Mouse (Mus musculus): ENCODE measurements around the gene Dnah12.

Gene Dnah12

GRCm38 (mm10) chr14:26724898-26725297 lies 31.8 kb downstream of the Dnah12 start:
- no peak for DNase-seq

DNA sequence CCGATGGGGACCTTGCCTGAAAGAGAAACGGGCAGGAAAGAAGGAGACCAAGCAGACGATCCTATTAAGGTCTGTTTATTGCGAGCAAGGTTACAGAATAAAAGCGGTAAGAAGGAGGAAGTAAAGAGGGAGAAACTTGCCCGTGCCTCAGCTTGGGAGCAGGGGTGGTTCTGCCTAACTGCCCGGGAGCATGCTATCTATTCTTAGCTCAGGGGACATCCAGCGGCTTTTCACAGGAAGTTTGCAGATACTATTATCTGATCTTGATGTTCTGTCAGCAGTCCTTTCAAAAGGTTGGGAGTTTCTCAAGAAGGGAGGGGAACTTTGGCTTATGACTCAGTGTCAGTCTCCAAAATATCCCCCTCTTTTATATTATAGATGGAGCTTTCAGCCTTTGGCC lies 65.5 kb downstream of the Dnah12 start:
- DNase-seq: no peak

DNA sequence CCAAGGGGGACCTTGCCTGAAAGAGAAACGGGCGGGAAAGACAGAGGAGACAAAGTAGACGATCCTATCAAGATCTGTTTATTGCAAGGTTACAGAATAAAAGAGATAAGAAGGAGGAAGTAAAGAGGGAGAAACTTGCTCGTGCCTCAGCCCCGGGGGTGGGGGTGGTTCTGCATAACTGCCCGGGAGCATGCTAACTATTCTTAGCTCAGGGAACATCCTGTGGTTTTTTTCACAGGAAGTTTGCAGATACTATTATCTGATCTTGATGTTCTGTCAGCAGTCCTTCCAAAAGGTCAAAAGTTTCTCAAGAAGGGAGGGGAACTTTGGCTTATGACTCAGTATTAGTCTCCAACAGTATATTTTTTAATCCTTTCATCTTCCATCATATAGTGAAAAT lies 71.8 kb downstream of the Dnah12 start:
- no peak for DNase-seq

DNA sequence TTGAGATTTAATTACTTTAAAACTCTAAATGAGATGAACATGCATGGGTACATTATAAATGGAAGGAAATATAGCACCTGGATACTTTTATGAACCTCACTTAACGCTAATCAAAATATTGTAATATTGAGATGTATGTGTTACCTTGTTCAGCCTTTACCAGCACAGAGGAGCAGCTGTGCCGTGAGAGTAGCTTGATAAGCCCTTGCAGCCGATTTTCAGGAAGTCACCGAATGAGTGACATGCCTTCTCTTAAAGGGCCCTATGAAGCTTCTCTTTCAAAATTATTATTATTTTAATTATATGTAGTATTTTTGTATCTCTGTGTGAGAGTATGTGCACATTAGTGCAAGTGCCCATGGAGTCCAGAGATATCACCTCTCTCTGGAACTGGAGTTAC lies 75.1 kb downstream of the Dnah12 start:
- no peak for DNase-seq

DNA sequence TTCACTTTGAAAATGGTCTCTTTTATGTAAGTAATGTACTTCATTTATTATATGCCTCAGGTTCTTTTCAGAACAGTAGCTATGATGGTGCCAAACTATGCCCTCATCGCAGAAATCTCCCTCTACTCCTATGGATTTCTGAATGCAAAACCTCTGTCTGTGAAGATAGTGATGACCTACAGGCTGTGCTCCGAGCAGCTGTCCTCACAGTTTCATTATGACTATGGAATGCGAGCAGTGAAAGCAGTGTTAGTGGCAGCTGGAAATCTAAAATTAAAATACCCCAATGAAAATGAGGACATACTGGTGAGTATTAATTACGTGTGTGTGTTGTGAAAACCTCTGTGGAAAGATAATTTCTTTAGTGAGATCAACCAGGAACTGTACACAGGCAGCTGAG lies 80.5 kb downstream of the Dnah12 start:
- no peak for DNase-seq

DNA sequence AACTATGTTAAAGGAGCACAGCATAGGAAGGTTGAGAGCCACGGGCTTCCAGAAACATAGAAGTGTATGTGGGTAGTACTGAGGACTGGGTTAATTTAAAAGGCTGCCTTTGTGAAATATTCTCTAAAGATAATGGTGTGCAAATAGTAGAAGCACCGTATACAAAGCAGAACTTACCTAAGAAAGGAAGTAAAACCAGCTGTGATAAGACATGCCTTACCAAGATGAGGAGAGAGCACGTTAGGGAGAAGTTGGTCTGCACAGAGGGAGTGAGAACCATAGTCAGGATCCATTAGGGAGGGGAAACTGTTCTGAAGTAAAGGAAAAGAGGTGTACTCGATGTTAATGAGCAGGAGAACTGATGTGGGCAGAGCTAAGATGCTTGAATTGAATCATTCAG lies 90.7 kb downstream of the Dnah12 start:
- no peak for DNase-seq

- DNase-seq: no peak
Measured at GRCm38 (mm10) chr14:26785695-26786094, 92.6 kb downstream of the Dnah12 start.

GRCm38 (mm10) chr14:26794431-26794830 lies 101.4 kb downstream of the Dnah12 start:
- DNase-seq: no peak

- DNase-seq: no peak
Measured at GRCm38 (mm10) chr14:26798330-26798729, 105.3 kb downstream of the Dnah12 start.

DNA sequence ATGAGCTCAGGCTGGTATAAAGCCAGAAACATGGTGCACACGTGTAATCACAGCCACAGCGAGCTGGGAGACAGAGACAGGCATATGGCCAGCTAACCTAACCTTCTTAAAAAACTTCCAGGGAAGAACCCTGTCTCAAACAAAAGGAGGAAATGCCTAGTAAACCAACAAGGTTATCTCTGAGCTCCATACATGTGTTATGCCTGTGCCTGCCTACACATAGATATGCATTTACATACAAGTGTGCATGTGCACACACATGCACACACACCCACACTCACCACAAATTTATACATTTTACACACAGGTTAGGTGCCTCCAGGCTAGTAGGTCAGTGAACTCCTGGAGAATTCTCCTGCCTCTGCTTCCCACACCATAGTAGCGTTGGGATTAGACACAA lies 106.2 kb downstream of the Dnah12 start:
- no peak for DNase-seq

GRCm38 (mm10) chr14:26805500-26805899 lies 112.4 kb downstream of the Dnah12 start:
- DNase-seq: no peak

DNA sequence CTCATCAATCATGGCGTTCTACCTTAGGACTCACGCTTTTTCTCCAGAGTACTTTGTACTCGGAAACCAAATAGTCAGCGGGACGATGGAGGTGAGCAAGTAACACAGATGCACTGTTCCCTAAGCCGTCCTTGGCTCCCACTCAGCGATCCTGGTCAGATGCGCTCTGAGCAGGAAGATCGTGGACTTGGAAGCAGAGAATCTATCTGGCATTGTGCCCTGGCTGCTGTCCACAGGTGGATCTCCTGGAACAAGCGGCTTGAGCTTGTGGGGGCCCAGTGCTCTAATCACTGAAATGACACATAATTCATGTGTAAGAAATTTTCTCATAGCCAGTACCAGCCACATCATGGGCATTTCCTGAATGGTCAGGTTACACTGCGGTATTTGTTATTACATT lies 119.7 kb downstream of the Dnah12 start:
- DNase-seq: no peak

DNA sequence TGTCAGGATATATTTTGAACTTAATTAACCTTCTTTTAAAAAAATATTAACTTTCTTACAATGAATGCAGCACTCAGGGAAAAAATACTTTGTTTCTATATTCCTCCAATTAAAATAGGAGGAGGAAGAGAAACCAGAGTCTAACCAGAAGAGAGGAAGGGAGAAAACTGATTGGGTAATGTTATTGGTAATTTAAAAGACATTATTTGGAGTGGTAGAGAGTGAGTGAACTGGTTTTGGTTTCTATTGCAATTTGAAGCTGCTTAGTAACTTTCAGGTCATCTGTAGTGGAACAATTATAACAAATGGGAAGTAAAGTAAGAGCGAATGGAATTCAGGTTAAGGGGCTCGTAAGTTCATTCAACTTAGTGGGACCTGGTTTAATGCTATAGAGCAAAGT lies 120.8 kb downstream of the Dnah12 start:
- DNase-seq: no peak

- DNase-seq: no peak
Measured at GRCm38 (mm10) chr14:26814908-26815307, 121.8 kb downstream of the Dnah12 start.

- no peak for DNase-seq
Measured at GRCm38 (mm10) chr14:26816785-26817184, 123.7 kb downstream of the Dnah12 start.

DNA sequence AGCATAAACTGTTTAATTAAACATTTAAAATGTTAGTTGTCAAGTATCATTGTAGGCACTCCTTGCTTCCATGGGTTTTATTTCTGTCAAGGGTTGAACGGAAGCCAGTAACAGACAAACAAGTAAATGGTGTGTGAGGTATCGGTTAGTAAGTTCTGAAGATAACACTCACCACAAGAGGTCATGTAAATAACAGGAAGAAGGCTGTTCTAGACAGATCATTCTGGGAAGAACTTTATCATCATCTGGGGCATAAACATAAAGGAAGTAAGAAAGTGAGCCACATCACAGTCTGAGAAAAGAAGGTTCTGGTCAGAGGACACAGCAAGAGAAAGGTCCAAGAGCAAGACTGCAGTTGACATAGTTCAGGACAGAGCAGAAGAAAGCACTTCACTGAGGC lies 132.9 kb downstream of the Dnah12 start:
- no peak for DNase-seq

GRCm38 (mm10) chr14:26853053-26853452 lies 160.0 kb downstream of the Dnah12 start:
- DNase-seq: no peak

- no peak for DNase-seq
Measured at GRCm38 (mm10) chr14:26854066-26854465, 161.0 kb downstream of the Dnah12 start.

- DNase-seq: no peak
Measured at GRCm38 (mm10) chr14:26858364-26858763, 165.3 kb downstream of the Dnah12 start.

DNA sequence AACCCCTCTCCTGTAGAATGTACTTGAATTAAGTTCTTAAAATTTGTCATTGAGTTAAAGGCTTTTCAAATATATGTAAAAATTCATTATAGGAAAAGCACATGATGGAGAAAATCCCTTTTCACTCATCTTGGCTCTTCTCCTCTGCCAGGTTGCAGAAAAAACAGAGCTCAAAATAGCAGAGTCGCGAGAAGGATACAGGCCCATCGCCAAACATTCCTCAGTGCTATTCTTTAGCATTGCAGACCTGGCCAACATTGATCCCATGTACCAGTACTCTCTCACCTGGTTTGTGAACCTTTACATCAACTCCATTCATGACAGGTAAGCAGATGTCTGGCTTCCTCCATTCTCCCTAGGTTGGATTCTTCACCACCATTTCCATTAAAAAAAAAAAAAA lies 165.9 kb downstream of the Dnah12 start:
- DNase-seq: no peak

DNA sequence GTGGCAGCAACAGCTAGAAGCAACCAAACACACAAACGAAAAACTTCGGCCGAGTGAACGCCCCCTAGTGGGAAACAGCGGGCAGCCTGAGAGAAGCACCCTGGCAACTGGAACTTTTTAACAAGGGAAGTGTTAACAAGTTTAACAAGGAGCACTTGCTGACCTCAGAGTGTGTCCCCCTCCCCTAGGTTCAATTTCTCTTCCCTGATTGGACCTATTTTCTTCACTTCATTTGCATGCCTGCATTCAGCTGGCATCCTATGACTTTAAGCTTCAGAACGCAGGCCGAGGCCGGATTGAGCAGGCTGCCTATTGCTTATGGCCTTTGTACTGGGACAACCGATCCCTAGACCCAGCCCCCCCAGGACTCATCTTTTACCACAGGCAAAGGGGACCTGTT lies 174.3 kb downstream of the Dnah12 start:
- DNase-seq: no peak

GRCm38 (mm10) chr14:26868299-26868698 lies 175.2 kb downstream of the Dnah12 start:
- no peak for DNase-seq

GRCm38 (mm10) chr14:26878756-26879155 lies 185.7 kb downstream of the Dnah12 start:
- no peak for DNase-seq

DNA sequence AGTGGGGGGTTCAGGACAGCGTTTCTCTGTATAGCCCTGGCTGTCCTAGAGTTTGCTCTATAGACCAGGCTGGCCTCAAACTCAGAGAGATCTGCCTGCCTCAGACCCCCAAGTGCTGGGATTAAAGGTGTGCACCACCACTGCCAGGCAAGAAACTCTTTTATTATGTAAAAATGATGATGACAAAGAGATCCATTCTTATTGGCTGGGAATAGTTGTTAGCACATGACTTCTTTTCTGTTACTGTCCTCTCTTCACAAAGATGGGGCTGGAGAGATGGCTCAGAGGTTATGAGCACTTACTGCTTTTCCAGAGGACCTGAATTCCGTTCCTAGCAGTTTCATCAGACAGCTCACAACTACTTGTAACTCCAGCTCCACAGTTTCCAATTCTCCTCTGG lies 186.9 kb downstream of the Dnah12 start:
- DNase-seq: no peak

DNA sequence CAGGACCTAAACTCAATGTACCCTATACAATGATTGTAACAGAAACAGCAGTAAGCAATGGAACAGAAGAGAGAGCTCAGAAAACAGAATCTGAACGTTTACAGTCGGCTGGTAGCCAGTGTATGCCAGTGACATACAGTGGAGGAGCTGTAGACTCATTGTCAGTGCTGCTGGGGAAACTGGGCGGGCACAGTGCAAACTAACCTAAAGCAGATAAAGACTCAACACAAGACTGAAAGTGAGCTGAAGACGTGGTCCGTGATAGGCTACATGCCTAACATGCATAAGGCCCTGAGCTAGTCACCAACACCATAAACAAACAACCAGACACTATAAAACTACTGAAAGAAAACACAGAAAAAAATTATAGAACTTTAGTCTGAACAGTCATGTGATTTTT lies 188.6 kb downstream of the Dnah12 start:
- no peak for DNase-seq

GRCm38 (mm10) chr14:26887244-26887643 lies 194.2 kb downstream of the Dnah12 start:
- no peak for DNase-seq

Data from right cerebral cortex, postnatal 14 days (tissue).